ENCODE assay signal across 16 mouse cellular contexts in the genomic region with DNA sequence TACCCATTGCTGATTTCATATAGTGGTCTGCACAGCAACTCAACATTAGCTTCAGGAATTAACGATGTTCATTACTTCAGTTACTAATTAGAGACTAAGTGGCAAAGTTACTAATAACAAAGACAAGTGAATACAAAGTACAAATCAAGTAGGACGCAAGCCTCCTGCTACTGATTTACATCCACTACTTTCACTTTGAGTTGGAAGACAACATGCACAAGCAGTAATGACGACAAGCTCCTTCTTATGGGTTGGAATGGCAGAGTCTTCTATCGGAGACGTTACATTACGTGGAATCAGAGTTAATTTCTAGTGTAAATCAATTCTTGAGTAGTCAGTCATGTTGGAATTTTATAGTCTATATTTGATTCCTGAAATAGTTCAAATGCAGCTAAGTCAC.
"Had no signal": no experiment of that assay in that cellular context is flagged by ENCODE, and none has a peak within 500 bp of the region (broad histone marks: within the 10 kb centered on the region; RNA-seq: fewer than 3 reads in every experiment).

No protein-coding gene starts in this region.

- H3K4me2 ChIP-seq: neural tube, embryonic 13.5 days; neural tube, embryonic 15.5 days; stomach, embryonic 15.5 days had no signal

- H3K36me3 ChIP-seq: neural tube, embryonic 13.5 days; neural tube, embryonic 15.5 days; stomach, embryonic 15.5 days had no signal

- H3K4me1 ChIP-seq: neural tube, embryonic 13.5 days; neural tube, embryonic 15.5 days; stomach, embryonic 15.5 days had no signal

- H3K9me3 ChIP-seq: neural tube, embryonic 13.5 days; neural tube, embryonic 15.5 days; stomach, embryonic 15.5 days had no signal

- H3K27ac ChIP-seq: neural tube, embryonic 13.5 days; neural tube, embryonic 15.5 days; stomach, embryonic 15.5 days; stomach, postnatal 0 days had no signal

- H3K27me3 ChIP-seq: neural tube, embryonic 13.5 days; neural tube, embryonic 15.5 days; stomach, embryonic 15.5 days had no signal

- H3K4me3 ChIP-seq: neural tube, embryonic 13.5 days; neural tube, embryonic 15.5 days; stomach, embryonic 15.5 days had no signal

- H3K9ac ChIP-seq: neural tube, embryonic 13.5 days; neural tube, embryonic 15.5 days; stomach, embryonic 15.5 days had no signal

- DNase-seq: retina, postnatal 1 day; right cerebral cortex, adult 18-20 months; right cerebral cortex, postnatal 14 days; right cerebral cortex, postnatal 25 days; right cerebral cortex, postnatal 4 days; spleen, adult 18-20 months; thymus, adult 18-20 months; thymus, adult 2 months; thymus, postnatal 14 days; thymus, postnatal 25 days; thymus, postnatal 36 days; thymus, postnatal 4 days had no signal
